Mouse (Mus musculus): ENCODE measurements around the gene Ccin. TPM values are rescaled to one million over a fixed set of nuclear protein-coding genes. Genes with fewer than 3 reads are reported as not detected.
A peak's percentile ranks its signal among the peaks of the same experiment; 100 is the strongest.

Ccin gene
- total and polyA plus RNA-seq, 3 experiments: 0.04 TPM; not detected in 2

GRCm38 (mm10) chr4:43959523-43960179, 23.6 kb upstream of the Ccin start (continued):
- peak; percentile 99 for TF ChIP-seq TBP (IDR thresholded peaks at IDR 0.05; ENCODE audit: low read depth, low read length)
- TF ChIP-seq ELF1 (IDR thresholded peaks at IDR 0.05; ENCODE audit: low read depth, low read length): peak; percentile 76; the same call in 1 of the 2 replicates
- TF ChIP-seq POLR2A (IDR thresholded peaks at IDR 0.05; ENCODE audit: control insufficient read depth in 1 of 2, insufficient read depth in 1 of 2, low read depth in 1 of 2, low read length in 2 of 2, poor library complexity in 1 of 2): peak; percentile 32 to 71; a peak in 2 of 4 replicates
- TF ChIP-seq UBTF (IDR thresholded peaks at IDR 0.05; ENCODE audit: borderline replicate concordance, insufficient read depth, low read depth, low read length): peak; percentile 99

- Histone ChIP-seq H3K27me3 (ENCODE audit: control insufficient read depth in 1 of 2, insufficient read depth in 2 of 2, low read length in 2 of 2) (no peaks in the 10 kb centered on the region), H3K4me3 (ENCODE audit: control insufficient read depth in 1 of 2, insufficient read depth in 1 of 2, low read depth in 2 of 2, low read length in 2 of 2) (peak overlapping the region; percentile 40 to 46), H3K79me2 (ENCODE audit: control insufficient read depth, insufficient read depth, low read length, poor library complexity) (peaks cover 3% of the 10 kb centered on the region), H3K36me3 (ENCODE audit: control insufficient read depth in 1 of 2, insufficient read depth in 2 of 2, low read length in 2 of 2) (peaks cover 0 to 43% of the 10 kb centered on the region in 2 experiments; a peak in 2 of 4 replicates), H3K9ac (ENCODE audit: control insufficient read depth, low read depth, low read length, poor library complexity, severe bottlenecking) (peak overlapping the region; percentile 69), H3K9me3 (replicated peaks; ENCODE audit: insufficient read depth, low read length) (no peaks in the 10 kb centered on the region), H3K27ac (ENCODE audit: control insufficient read depth, low read depth, low read length) (peak overlapping the region; percentile 97), H3K4me1 (ENCODE audit: control insufficient read depth in 1 of 2, insufficient read depth in 2 of 2, low read length in 2 of 2) (peaks cover 30 to 45% of the 10 kb centered on the region in 2 experiments)
- no peak for TF ChIP-seq CHD2 (IDR thresholded peaks at IDR 0.05; ENCODE audit: low read length)
- no peak for TF ChIP-seq BHLHE40 (IDR thresholded peaks at IDR 0.05; ENCODE audit: borderline replicate concordance, low read depth, low read length)
- no peak for TF ChIP-seq KAT2A (conservative IDR thresholded peaks at IDR 0.05; ENCODE audit: low read depth, low read length)
- no peak for TF ChIP-seq POLR2AphosphoS2 (IDR thresholded peaks at IDR 0.05; ENCODE audit: low read length)
- TF ChIP-seq TCF12 (IDR thresholded peaks at IDR 0.05; ENCODE audit: low read depth, low read length): 0 out of 2 replicates have a peak, but pooled peaks have one; percentile 48
- TF ChIP-seq USF1 (IDR thresholded peaks at IDR 0.05; ENCODE audit: low read depth, low read length): no peak
- no peak; the same call in 1 of the 2 replicates for TF ChIP-seq GATA1 (IDR thresholded peaks at IDR 0.05; ENCODE audit: low read depth, low read length)
- TF ChIP-seq JUND (IDR thresholded peaks at IDR 0.05; ENCODE audit: low read depth, low read length): no peak
- no peak for TF ChIP-seq RAD21 (IDR thresholded peaks at IDR 0.05; ENCODE audit: low read depth, low read length)
- no peak for TF ChIP-seq MYB (IDR thresholded peaks at IDR 0.05; ENCODE audit: low read depth, low read length)
- TF ChIP-seq UBTF (IDR thresholded peaks at IDR 0.05; ENCODE audit: borderline replicate concordance, insufficient read depth, low read depth, low read length): no peak
- TF ChIP-seq MAFK (IDR thresholded peaks at IDR 0.05; ENCODE audit: borderline replicate concordance, low read depth, low read length): no peak
- peak; percentile 39 to 47; a peak in 1 of 4 replicates for TF ChIP-seq EP300 (IDR thresholded peaks at IDR 0.05; ENCODE audit: low read depth in 1 of 2, low read length in 2 of 2)
- no peak for TF ChIP-seq CTCF (IDR thresholded peaks at IDR 0.05 in 2 of 3, conservative IDR thresholded peaks at IDR 0.05 in 1 of 3; ENCODE audit: control insufficient read depth in 1 of 3, insufficient read depth in 1 of 3, low read depth in 2 of 3, low read length in 3 of 3, poor library complexity in 1 of 3, severe bottlenecking in 1 of 3)
- TF ChIP-seq SMC3 (IDR thresholded peaks at IDR 0.05; ENCODE audit: low read depth, low read length): no peak
- no peak for TF ChIP-seq USF2 (IDR thresholded peaks at IDR 0.05; ENCODE audit: borderline replicate concordance in 1 of 2, insufficient read depth in 1 of 2, low read depth in 1 of 2, low read length in 2 of 2)
- TF ChIP-seq ETS1 (IDR thresholded peaks at IDR 0.05; ENCODE audit: low read depth, low read length): no peak
- TF ChIP-seq POLR2AphosphoS5 (IDR thresholded peaks at IDR 0.05; ENCODE audit: borderline replicate concordance, low read depth, low read length): no peak
- TF ChIP-seq MXI1 (IDR thresholded peaks at IDR 0.05; ENCODE audit: low read depth, low read length): peak; percentile 6; the same call in 1 of the 2 replicates
- TF ChIP-seq HCFC1 (IDR thresholded peaks at IDR 0.05; ENCODE audit: low read depth, low read length): no peak
- no peak for TF ChIP-seq ZMIZ1 (IDR thresholded peaks at IDR 0.05; ENCODE audit: low read depth, low read length)
- TF ChIP-seq MEF2A (IDR thresholded peaks at IDR 0.05; ENCODE audit: extremely low read depth, insufficient replicate concordance, low read depth, low read length, poor library complexity, severe bottlenecking): no peak
- TF ChIP-seq MAZ (IDR thresholded peaks at IDR 0.05; ENCODE audit: low read depth, low read length): no peak
- no peak for TF ChIP-seq POLR2A (IDR thresholded peaks at IDR 0.05; ENCODE audit: control insufficient read depth in 1 of 2, insufficient read depth in 1 of 2, low read depth in 1 of 2, low read length in 2 of 2, poor library complexity in 1 of 2)
- TF ChIP-seq NELFE (IDR thresholded peaks at IDR 0.05; ENCODE audit: low read depth, low read length): no peak; the same call in 1 of the 2 replicates
- TF ChIP-seq E2F4 (IDR thresholded peaks at IDR 0.05; ENCODE audit: borderline replicate concordance, low read depth, low read length): no peak
- TF ChIP-seq ZNF384 (IDR thresholded peaks at IDR 0.05; ENCODE audit: low read depth, low read length): no peak
- TF ChIP-seq NRF1 (IDR thresholded peaks at IDR 0.05; ENCODE audit: insufficient read depth, low read depth, low read length, poor library complexity, severe bottlenecking): no peak
- TF ChIP-seq MAX (IDR thresholded peaks at IDR 0.05; ENCODE audit: low read length): no peak
- TF ChIP-seq ELF1 (IDR thresholded peaks at IDR 0.05; ENCODE audit: low read depth, low read length): no peak
- no peak for TF ChIP-seq MYC (IDR thresholded peaks at IDR 0.05; ENCODE audit: low read depth, low read length)
- peak; percentile 78 for TF ChIP-seq TAL1 (IDR thresholded peaks at IDR 0.05; ENCODE audit: low read length)
- no peak for DNase-seq (ENCODE audit: low read depth, low spot score)
These were observed 23.1 kb upstream of the Ccin start for GRCm38 (mm10) chr4:43960207-43960606.
